Mouse (Mus musculus) lung, postnatal 25 days (tissue): ENCODE data around the gene Ripor2.
A peak's percentile ranks its signal among the peaks of the same experiment; 100 is the strongest.

Experiments used
- DNase-seq: peaks from one replicate; pipeline ENCODE4 v3.0.0; 2022; ENCODE audit warnings: low spot score

Ripor2 gene

DNA sequence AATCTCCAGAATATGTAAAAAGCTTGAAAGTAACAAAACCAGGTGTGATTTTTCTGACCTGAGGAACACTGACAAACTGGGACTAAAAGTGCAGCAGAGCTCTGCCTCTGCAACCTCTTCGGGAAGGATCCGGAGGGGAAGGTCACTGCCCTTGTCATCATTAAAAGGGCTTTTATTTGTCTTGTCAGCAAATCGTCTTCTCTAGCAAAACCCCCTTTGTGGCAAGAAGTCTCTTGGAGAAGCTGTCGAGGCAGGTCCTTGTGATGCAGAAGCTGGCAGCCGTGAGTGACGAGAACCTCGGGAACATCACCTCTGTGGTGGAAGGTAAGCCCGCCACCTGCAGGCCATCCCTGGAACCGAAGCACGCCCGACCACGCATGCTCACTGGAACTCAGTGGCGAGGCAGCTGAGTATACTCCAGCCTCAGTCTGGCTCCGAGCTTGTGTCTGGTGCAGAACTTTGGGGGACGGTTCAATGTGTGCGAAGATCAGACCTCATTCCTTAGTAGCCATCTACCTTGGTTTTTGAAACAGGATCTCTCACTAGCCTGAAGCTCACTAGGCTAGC is 131.5 kb downstream of the Ripor2 start:
- DNase-seq = peak; percentile 84

DNA sequence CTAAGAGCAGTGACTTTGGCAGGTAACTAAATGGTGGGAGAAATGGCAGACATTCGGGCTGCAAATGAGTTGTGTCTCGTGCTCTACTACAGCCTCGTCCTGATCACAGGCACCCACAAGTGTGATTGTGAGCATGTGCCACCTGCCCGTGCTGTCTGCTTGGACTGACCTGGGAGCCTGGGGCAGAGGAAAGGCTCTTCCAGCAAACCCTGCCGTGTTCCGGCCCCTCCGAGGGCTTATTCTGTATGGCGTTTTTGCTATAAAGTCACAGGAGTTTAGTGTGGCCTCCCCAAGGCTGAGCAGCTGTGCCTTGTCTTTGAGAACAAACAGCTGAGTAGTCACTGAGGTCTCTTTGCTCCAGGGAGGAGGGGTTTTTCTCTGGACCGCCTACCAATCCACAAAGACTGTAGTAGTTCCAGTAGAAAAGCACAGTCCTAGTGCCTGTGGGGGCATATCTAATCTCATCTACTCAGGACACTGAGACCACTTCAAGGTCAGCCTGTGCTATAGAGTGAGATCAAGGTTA is 132.4 kb downstream of the Ripor2 start:
- DNase-seq = no peak

DNA sequence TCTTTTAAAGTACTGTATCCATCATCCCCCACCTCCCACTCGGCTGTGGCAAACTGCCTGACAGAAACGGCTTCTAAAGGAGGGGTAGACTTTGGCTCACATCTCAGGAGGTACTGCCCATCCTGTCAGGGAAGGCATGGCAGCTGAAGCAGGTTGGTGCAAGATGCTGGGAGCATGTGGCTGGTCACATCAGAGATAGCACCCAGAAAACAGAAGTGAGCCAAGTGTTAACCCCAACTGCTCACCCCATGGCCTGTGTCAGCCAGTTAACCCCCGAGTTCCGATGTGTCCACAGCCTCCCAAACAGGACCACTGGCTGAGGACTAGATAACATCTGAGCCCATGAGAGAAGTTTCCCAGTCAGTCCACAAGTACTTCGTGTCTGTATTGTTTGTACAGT is 133.6 kb downstream of the Ripor2 start:
- no peak for DNase-seq

DNA sequence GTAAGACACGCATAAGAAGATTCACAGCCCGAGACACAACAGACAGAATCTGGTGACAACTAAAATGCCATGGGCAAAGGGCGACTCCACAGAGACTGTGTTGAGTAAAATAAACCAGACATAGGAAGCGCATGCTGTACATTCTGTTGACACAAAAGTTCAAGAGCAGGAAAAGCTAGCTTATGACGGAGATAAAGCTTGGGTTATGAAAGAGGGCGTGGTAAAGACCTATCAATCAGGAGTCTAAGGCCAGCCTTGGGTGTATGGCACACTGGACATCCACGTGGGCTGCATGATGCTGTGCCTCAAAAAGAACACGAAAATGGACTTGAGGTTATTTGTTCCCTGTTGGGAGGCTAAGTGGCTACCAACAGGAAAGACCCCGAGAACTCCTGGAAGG is 134.5 kb downstream of the Ripor2 start:
- DNase-seq = no peak

DNA sequence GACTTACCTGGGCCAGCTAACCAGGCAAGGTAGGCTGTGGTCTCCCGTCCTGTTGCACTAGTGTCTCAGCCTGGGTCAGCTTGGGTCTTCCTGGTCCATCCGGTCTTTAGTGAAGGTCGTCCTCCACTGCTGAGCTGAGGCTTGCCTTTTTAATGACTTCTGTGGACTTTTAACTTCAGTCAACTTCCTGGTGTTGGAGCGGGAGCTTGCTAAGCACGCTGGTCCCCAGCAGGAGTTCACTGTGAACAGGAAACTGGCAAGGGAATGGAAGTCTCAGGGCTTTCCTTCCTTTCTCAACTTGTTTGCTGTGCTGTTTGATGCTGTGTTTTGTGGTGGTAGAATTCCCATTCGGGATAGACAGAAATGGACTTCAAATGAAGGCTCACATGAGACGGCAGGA is 135.7 kb downstream of the Ripor2 start:
- no peak for DNase-seq

DNA sequence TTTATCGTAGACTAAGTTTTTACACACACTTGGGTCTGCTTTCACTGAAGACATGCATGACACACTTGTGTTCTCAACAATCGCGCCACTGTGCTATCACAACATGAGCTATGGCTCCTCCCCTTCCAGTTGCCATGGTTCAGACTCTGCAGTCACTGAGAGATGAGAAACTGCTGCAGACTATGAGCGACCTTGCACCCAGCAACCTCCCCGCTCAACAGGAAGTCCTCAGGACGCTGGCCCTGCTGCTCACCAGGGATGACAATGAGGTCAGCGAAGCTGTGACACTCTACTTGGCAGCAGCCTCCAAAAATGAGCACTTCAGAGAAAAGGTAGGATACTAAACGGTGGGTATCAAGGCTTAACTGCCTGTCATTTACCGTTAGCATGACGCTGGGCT is 139.5 kb downstream of the Ripor2 start:
- no peak for DNase-seq

DNA sequence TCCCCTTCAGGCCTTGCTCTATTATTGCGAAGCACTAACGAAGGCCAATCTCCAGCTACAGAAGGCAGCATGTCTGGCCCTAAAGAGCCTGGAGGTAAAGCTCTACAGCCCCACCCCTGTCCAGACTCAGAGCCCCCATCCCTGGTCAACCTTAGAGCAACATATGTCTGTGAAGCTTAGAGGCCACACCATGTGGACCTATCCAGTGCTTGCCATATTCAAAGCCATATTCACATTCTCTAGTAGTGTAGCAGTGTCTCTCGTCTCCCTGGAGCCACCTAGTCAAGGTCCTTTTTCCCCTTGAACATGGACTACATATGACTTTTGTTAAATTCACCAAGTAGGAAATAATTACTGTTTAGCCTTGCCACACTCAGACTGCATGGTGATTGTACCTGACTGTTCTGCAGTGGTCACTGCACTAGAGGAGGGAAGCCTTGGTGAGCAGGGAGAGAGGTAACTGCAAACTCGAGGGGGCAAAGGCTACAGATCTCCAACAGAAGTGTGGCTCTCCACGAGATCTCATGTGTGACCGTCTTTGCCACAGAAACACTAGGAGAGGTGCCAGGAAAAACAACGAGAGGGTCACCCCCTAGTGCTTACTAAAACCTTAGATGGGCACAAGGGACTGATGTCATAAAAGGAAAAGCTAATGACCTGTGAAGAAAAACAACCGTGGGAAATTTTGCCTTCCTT is 141.9 kb downstream of the Ripor2 start:
- no peak for DNase-seq

DNA sequence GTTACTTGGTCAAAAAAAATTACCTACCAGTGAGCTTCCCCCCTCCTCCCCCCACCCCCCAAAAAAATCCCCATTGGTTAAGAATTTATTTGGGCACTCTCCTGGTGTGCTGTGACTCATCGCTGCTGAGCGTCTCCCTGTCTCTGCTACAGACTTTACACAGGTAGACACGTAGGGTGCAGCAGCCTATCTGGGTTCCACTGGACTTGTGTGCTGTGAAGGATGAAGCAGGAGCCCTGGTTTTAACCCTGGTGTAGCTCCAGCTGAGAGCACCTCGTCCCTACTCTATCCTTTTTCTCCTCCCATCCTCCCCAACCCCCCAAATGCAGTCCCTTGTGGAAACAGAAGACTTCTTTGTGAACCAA is 142.4 kb downstream of the Ripor2 start:
- DNase-seq = no peak

DNA sequence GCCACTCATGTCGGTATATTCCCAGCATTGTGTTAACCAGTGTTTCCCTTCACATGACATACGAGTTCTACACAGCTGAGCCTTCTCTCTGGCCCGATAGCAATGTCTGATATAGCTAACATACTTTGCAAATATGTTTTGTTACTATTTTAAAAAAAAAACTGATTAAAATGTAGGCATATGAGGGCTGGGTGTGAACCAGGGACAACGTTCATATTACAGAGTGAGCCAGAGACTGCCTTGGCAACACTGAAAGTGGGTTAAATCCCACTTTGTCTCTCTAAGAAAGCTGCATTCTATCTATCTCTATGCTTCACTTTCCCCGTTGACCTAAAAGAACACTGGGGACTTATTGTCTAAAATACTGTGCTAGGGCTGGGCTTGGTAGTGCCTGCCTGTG is 147.1 kb downstream of the Ripor2 start:
- no peak for DNase-seq

DNA sequence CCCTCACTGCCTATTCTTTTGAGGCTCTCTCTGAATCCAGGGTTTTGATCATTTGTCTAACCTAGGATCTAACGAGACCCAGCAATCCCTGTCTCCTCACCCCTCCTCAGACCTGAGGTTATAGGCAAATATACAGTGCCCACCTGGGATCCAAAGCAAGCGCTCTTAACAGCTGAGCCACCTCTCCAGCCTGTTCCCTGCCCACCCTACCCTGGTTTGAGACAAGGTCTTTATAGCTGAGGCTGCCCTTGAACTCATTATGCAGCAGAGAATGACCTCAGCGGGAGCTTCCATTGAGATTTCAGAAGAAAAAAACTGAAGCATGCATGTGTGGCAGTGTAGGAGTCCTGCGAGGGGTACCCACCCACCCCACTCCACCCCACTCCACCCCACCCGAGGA is 152.5 kb downstream of the Ripor2 start:
- DNase-seq = no peak

DNA sequence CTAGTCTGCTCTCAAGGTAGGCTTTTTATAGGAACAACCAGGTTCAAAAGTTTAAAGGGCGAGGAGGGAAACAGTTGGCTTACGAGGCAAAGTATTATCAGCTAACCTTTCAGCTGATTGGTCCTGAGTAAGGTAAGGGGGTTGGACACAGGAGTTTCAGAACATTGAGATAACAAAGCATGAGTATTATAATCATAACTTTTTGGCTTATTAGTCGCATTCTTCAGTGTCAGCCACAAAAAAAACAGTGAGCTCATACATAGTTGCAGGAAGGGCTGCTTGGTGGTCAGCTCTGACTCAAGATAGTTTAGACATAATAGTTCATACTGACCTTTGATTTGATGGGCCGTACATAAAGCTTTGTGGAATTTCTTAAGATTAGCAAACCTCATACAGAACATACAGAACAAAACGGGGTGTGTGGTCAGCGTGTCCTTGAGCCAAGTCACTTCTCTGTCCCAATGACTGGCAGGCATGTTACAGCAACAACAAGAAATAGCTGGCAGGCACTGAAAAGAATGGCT is 153.7 kb downstream of the Ripor2 start:
- DNase-seq = no peak

DNA sequence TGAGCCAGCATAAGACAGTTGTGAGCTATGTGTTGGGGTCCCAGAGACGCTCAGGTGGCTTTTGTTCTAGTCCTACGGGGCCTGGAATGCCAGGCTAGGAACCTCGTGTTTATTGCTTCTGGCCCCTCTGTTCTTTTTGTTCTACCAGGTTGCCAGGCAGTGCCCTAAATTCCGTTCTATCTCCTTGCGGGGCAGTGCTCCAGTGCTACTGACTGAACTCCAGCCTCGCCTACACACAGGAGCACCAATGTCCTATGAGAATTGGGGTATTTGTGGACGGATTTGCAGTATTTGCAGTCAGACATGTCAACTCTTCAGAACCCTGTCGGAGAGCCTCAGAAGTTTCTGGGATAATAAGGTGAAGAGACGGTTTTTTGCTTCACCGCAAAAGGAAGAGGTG is 159.0 kb downstream of the Ripor2 start, which contains the start of gene Armh2:
TSS of gene Armh2 (plus strand) at position 205 of the 400 bp plus-strand sequence.
- DNase-seq = no peak

DNA sequence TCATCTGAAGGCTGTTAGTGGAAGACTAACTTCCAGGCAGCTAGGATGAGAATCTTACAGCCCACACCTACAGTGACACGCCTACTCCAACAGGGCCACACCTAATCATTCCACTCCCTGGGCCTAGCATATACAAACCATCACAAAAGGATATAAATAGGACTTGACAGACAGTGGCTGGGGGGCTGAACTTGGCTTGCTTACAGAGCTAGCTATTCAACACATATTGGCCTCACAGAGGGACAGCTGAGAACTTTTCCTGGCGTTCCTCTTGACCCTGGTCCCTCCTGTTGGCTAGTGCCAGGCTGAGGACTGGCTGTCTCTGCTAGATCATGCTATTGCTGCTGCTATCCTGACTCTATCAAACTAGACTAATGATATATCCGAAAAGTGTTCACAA is 165.8 kb downstream of the Ripor2 start:
- DNase-seq = no peak

DNA sequence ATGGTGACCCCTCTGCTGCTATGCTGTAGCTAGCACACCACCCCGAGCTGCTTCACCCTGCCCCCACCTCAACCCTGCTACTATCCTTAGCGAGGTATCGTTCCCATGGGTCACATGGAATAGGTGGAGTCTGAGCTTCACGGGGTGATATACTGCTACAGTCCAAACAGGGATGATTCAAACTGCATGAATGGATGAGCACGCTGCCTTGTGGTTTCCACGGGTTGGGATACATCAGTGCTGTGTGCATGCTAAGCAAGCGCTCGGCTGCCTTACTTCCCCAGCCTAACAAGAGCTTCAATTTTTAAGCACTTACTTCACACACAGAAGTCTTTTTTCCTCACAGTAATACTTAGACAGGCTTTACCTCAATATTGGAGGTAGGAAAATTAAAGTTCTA is 168.8 kb downstream of the Ripor2 start:
- DNase-seq = no peak

DNA sequence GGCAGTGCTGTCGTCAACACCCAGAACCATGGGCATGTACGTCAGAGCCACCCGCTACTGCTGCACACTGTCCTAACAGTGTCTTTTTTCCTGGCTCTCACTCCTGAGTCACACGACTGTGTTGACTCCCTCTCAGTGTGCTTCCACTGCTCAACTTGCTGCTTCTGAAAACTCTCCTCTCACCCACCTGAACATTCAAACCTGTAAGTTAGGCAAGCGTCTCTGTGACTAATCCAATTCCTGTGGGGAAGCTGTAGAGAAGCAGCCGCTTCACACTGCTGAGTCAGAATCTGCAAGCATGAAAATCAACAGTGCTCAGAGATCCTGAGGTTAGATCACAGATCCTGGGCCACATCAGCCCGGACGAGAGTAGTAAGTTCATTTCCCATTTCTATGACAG is 169.4 kb downstream of the Ripor2 start:
- DNase-seq = no peak

DNA sequence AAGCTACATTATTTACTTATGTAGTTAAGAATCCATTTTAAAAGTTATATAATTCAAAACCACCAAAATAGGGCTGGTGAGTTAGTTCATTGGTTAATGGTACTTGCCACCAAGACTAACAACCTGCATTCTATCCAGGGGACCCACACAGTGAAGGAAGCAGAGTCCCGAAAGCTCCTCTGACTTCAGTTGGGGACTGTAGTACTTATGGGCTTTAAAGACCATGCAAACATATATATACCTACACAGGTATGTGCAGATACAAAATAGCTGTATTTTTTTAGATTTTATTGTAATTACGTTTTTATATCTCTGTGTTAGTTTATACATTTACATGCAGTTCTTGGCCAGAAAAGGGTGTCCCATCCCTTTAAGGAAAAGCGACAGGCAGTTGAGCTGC is 174.8 kb downstream of the Ripor2 start:
- no peak for DNase-seq

DNA sequence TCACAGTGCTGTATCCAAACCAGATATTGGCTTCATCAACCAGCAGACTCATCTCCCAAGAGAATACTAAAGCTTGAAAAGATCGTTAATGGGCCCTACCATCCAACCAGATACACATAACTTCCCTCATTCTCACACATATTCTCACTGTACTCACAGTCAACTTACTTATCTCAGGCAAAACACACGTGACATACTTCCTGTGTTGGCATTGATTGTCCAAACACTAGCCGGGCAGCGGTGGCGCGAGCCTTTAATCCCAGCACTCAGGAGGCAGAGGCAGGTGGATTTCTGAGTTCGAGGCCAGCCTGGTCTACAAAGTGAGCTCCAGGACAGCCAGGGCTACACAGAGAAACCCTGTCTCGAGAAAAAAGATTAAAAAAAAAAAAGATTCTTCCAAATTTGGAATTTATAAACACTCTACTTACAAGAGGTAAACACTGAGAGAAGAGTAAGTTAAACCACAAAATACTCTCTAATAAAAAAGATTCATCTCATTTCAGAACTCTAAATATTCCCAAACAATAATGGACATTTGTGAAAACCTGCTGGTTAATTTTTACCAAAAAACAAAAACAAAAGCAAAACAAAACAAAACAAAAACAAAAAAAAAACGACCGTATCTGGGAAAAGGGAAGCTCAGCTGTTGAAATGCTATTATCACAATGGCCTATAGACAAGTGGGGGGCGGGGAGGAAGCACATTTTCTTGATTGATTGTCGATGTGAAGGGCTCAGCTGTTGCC is 176.0 kb downstream of the Ripor2 start:
- DNase-seq = no peak

DNA sequence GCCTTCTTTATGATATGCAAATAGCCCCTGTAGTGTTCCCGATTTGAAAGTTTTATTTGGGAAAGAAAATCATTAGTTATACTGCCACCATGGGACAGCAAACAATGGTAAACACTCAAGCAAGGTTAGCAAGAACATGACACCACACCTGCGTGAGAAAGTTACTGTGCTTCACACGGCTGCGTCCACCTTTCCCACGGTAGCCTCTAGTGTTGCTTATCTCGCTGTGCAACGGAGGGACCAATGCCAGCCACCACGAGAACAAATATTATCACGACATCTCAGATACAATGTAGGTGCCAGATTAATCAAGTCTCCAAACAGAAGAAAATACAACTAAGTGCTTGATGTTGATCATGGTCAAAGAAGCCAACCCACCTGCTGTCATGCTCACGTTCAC is 177.5 kb downstream of the Ripor2 start:
- peak; percentile 20 for DNase-seq

DNA sequence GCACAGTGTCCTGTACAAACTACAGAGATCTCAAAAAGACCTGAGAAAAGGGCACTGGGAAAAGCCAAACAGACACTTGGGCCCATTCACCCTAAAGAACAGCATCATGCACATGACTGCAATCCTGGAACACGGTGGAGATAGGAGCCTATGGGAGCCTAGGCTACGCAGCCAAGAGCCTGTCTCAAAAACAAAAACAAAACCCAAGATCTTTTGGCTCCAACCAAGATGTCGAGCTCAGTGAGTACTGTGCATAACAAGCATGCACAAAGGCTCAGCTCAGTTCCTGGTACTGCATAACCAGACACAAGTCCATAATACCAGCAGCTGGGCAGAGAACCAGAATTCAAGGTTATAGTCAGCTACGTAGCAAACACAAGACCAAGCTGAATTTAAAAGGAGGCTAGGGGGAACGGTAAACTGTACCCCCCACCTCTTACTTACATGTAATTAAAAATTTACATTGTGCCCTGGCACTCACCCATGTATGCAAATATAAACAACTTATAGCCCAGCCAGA is 178.4 kb downstream of the Ripor2 start:
- no peak for DNase-seq

DNA sequence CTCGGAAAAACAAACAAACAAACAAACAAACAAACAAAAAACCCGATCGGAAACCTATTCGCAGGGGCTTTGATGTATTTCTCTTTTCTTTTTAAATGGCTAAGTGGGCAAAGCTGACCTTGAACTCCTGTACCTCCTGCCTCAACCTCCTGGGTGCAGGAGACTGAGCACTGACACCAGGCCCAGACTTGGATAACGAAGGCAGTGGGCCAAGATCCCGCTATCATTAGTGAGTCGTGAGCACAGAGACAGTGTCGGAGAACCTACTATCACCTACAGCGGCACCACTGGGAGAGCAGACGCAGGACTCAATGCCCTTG is 179.1 kb downstream of the Ripor2 start:
- DNase-seq = no peak

DNA sequence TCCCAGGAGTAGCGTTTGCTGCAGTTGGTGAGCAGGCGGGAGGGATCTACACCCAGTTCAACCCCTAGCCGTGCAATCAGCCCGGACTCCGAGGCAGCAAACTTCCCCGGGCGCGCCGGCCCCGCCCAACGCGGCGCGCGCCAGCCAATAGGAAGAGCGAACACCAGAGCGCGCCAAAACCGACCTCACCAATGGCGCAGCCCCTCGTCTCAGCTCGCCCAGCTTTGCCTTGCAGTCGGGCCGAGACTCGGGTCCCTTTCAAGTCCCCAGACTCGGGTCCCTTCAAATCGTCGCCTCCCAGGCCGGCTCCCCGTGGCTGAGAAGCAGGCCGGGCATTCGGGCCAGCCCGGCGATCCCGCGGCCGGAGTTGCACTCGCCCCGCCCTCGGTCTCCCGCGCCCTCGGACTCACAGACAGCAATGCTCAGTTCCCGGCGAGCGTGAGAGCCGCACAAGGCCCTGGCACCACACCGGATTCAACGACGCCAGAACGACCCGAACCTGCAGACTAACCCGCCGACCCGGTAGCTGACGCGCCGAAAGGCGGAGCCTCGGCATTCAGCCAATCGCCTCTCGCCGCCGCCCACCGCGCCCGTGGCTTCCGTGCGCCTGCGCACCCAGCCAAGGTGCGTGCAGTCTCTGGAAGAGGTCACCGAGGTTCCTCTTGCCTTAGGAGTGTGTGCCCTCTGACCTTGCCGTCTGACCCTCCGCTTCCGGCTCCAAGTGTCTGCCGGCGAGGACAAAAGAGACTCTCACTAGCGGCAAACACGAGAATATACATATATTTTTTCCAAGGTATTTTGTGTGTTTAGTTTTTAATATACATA is 179.6 kb downstream of the Ripor2 start, which contains the start of gene Gmnn:
TSS of gene Gmnn (minus strand) at position 521 of the 825 bp plus-strand sequence.
- DNase-seq = peak; percentile 87

DNA sequence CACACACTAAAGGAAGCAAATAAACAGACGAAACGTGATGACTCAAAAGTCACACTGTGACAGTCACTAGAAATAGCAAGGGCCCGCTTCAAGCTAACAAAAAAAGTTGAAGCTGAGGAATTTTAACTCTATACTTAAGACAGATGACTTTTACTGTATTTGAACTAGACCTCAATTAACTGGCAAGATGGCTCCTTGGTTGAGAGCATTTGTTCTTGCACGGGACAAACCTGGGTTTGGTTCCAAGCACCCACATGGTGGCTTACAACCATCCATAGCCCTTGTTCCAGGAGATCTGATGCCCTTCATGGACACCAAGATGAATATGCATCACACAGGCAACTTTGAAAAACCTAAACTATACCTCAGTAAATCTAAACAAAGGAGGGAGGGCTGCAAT is 180.3 kb downstream of the Ripor2 start:
- DNase-seq = no peak
